Mouse (Mus musculus) liver, postnatal 0 days (tissue): Measurements from ENCODE around the gene 4921524J17Rik.

ENCODE experiments used
- CTCF ChIP-seq: sonication (generic); IDR thresholded peaks from 2 replicates; pipeline ENCODE4 v1.5.1; 2016; ENCODE audit warnings: antibody characterized with exemption, low read depth
- EP300 ChIP-seq: IDR thresholded peaks from 2 replicates; pipeline ENCODE4 v1.6.1; 2016; ENCODE audit warnings: antibody characterized with exemption, low read depth, mild to moderate bottlenecking

DNA sequence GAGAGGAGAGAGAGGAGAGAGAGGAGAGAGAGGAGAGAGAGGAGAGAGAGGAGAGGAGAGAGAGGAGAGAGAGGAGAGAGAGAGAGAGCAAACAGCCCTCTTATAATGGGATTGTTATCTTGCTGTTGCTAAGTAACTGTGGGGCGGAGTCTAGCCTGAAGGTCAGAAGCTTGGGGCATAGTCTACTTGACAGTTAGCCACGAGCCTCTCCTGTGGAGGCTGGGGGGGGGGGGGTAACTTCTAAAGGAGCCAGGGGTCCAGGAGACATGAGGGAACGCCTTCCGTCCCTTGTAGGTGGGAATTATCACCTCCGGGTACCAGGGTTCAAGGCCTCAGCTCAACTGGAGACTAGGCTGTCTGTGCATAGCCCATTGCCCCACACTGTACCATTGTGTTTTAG, 3.1 kb upstream of the 4921524J17Rik start:
- TF ChIP-seq CTCF, result no peak
- no peak for TF ChIP-seq EP300
